Mouse (Mus musculus) frontal cortex, adult 2 months (tissue): ENCODE results near the gene Heatr3. TPM values are rescaled to one million over a fixed set of nuclear protein-coding genes. Genes with fewer than 3 reads are reported as not detected.
"Not testable (repeated sequence)": the region's sequence is repeated elsewhere in the genome, so short reads cannot be mapped to it uniquely, and the experiment has no call there.

Experiments
- DNase-seq, 2 experiments: peaks; one replicate each; pipeline ENCODE4 v3.0.0; 2022; ENCODE audit warnings: low spot score in 1 of 2; ENCODE audit errors: extremely low spot score in 1 of 2
- polyA plus RNA-seq: library from polyadenylated mRNA; depleted of rRNA; stranded (reverse); fragments of >200 nt; gene quantifications from 2 replicates; pipeline ENCODE4 v1.2.3, GENCODE M21; 2012; rRNA removed

The Heatr3 gene
- polyA plus RNA-seq, 1 experiment: 35.9 TPM

DNA sequence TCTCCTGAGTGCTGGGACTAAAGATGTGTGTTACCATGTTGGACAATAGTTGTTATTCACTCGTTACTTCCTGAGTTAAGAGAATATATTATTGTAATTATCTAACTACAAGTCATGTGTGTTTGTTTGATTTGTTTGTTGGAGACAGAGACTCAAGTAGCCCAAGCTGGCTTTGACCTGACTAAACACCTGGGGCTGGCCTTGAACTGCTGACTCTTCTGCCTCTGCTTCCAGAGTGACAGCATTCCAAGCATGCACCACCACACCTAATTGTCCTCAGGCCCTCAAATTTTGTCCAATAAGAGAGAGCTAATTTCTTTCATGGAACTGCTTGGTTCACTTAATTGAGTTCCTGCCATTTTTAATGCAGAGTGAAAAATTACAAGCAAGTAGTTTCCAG, 47.3 kb downstream of the Heatr3 start:
- DNase-seq: no peak

DNA sequence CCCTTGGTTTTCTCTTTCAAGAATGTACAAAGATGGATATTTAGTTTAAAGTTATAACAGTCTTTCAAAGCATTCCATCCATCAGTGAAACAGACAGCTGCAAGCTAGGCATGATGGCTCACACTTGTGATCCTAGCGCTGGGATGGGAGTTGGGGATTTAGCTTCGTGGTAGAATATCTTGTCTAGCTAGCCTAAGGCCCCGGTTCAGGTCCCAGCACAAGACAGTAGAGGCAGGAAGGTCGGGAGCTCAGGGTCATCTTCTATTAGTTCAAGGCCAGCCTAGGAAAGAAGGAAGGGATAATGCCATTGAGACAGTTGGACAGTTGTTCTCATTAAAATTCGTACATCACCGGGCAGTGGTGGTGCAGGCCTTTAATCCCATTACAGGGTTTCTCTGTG, 48.1 kb downstream of the Heatr3 start:
- no peak for DNase-seq

DNA sequence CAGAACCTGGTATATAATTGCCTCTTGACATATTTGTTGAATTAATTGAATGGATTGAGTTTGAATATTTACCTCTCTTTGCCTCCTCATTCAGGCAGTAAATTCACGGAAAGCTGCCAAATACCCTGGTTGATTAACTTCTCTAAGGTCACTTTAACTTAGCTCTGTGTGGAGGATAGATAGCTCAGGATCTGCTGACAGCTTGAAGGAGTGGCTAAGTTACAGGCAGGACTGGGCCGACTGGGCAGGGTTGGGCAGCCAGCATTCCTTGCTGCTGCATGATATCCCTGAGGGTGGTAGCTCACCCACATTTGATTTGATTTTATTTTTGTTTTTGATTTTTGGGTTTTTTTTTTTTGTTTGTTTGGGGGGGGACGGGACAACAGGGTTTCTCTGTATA, 59.7 kb downstream of the Heatr3 start:
- DNase-seq: no peak

DNA sequence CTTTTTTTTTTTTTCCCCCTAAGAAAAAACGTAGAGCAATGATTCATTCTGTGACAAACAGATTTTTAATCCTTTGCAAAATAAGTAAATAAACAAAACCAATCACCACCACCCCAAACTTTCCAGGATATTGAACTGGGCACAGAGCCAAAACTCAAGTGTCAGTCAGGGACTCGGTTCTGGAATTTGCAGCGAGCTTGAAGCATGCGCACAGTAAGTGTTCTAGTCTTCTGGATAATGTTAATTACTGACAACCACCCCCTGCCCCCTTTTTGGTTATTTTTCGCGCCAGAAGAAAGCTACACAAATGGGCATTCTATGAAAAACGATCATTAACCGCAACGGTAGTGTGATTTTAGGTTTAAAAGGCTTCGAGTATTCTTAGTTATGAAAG, 60.9 kb downstream of the Heatr3 start:
- peak in 1 of 2 experiments; percentile 44 for DNase-seq

DNA sequence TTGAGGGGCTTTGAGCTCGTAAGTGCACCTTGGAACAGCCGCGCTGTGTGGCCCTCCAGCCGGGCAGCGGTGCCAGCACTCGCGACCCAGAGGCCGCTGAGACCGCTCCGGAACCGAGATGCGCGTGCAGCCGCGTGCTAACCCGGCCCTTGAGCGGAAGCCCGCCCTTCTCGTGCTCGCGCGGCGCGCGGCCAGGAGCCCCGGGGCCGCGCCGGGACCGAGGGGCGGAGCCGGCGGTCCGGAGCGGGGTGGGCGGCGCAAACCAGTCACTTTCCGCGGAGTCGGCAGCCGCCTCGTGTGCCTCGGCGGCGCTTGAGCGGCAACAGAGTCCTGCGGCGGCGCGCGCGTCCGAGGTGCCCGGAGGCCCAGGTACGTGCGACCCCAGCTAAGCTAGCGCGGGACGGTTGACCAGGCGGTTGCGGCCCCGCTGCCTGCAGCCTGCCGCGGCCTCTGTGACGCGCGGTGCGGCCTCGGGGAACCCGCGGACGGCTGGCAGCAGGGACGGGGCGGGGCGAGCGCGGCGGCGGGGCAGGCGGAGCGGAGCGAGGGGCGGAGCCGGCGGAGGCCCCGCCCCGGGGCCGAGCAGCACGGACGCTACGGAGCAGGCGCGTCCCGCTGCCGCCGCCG, 61.4 kb downstream of the Heatr3 start, which contains the start of gene Tent4b:
Gene Tent4b (plus strand): TSS at position 269 of the 627 bp plus-strand sequence.
- peak; percentile 77 to 91 for DNase-seq

DNA sequence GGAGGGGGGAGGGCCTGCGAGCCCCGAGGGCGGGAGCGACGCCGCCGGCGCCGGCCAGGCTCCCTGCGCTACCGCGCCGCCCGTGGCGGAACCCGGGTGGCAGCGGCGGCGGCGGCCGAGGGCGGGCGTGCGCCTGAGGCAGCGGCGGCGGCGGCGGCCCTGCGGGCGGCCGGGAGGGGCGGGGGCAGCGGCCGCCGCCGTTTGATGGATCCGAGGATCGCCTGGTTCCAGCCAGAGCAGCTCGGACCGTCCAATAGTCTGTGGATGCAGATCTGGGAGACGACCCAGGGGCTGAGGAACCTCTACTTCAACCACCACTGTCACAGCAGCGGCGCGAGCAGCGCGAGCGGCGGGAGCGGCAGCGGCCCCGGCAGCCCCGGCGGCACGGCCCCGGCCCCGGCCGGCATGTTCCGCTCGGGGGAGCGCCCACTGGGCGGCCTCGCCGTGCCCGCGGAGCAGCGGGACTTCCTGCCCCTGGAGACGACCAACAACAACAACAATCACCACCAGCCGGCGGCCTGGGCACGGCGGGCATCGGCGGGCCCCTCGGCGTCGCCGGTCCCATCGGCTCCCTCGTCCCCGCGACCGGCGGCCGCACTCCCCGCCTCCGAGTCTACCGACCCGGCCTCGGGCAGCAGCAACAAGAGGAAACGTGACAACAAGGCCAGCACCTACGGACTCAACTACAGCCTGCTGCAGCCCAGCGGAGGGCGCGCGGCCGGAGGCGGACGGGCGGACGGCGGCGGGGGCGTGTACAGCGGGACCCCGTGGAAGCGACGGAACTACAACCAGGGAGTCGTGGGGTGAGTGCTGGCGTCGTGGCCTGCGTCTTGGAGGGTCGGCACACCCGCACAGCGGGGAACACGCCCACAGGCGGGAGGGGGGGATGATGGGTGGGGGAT, 62.3 kb downstream of the Heatr3 start:
- DNase-seq: peak in 1 of 2 experiments; percentile 17

DNA sequence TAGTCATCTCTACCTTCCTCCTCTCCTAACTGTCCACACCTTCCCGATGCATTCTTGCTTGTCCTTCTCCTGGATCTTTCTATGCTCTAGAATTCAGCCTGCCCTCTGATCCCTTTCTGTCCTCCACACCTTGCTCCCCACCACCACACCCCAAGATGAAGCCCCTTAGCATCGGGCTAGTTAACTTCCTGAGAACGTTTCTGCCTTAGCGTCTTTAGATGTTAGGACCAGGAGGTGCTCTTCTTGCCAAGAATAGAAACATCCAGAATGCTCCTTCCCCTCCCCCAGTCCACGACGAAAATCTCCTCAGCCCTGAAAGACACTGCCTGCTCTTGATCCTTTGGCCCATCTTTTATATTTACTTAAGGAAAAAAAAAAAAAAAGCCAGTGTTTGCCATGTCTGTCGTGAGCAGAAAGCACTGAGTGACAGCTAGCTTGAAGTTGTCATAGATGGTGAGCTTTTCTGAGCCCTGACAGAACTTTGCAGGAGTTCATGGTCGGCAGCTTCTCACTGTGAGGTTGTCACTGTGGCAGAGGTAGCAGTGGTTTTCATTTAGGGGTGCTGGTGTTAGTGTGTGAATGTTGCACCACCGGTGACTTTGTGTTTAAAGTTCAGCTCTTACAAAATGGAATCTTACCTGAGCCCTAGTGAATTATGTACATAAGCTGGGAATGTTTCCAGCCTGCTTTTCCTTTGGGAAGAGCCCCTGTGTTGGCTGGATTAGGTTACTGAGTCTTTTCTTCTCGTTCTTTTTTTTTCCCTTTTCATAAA, 63.3 kb downstream of the Heatr3 start:
- no peak for DNase-seq

DNA sequence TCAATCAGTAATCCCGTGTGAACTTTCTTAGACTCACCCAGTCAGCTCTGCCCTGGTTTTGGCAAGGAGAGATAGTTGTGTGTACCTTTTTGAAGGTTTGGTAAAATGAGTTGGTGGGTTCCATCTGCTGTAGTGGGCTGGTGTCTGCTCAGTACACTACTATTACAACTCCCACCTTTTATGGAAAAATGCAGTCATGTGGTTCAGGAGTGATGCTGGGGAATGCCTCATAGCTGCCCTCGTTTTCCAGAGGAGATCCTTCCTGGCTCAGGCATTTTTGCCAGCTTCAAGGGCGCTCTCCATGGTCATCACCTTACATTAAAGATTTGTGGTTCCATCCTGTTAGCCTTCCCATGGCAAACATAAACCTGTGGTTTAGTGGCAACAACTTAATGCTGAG, 64.0 kb downstream of the Heatr3 start:
- peak in 1 of 2 experiments; percentile 38 for DNase-seq

DNA sequence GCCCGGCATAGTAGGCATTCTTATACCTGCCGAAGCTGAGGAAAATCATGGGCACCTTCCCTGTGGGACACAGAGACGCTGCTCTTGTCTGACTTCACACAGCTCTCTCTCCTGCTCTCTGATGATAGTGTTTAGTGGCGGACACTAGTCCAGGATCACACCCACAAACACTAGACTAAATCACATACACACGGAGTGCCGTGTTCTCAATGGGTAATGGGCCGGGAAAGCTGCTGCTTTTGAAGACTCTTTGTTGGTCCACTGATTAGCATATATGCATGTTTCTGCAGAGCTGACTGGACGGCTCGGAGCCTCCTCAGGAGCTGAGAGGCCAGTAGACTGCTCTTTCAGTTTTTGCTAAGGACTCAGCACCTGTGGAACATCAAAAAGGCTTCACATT, 68.4 kb downstream of the Heatr3 start:
- no peak for DNase-seq

DNA sequence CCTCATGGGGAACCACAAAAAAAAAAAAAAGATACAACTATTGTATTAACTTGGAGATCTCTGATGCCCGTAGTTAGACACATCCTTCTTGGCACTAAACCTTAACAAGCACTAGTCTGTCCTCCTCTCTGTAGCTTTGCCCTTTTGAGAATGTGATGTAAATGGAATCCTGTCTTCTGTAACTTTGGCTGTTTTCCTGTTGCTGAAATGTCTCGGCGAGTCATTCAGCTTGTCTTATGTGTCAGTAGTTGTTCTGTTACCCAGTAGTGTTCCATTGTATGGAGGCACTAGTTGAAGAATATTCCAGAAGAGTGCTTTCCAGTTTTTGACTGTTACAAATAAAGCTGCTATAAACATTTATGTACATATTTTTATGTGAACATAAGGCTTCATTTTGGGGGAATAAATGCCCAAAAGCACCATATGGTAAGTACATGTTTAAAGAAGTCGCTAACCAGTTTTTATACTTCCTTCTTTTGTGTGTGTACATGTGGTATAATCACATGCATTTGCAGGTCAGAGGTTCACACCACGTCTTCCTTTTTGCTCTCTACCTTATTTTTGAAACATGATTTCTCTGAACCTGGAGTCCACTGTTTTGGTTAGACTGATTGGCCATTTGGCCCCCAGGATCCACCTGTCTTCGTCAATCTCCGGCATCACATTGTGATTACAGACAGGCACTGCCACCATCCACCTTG, 69.6 kb downstream of the Heatr3 start:
- DNase-seq: no peak

DNA sequence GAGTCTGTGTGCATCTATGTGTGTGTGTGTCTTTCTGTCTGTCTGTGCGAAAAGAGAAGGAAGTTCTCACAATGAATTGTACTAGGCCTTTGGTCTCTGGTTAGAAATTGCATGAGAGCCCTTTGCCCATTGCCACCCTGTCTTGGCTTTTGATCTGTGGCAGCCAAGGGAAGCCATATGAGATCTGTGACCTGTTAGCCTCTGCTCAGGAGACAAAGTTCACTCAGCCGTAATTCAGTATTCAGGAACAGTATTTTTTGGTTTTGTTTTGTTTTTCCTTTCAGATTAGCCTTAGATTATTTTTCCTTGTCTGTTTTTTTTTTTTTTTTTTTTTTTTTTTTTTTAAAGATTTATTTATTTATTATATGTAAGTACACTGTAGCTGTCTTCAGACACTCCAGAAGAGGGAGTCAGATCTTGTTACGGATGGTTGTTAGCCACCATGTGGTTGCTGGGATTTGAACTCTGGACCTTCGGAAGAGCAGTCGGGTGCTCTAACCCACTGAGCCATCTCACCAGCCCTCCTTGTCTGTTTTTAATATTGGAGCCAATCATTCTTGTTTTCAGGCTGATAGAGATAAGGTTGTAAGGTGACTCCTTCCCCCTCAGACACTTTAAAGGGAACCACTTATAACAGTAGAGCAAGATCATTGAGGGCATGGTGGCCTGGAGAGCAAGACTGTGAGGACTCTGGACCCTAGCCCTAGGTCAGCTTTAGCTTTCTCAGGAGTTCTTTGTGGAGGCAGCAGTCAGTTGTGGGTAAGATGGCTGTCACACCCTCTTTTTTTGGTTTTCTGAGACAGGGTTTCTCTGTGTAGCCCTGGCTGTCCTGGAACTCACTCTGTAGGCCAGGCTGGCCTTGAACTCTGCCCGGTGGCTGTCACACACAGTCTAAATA, 72.5 kb downstream of the Heatr3 start:
- not testable (repeated sequence) for DNase-seq

DNA sequence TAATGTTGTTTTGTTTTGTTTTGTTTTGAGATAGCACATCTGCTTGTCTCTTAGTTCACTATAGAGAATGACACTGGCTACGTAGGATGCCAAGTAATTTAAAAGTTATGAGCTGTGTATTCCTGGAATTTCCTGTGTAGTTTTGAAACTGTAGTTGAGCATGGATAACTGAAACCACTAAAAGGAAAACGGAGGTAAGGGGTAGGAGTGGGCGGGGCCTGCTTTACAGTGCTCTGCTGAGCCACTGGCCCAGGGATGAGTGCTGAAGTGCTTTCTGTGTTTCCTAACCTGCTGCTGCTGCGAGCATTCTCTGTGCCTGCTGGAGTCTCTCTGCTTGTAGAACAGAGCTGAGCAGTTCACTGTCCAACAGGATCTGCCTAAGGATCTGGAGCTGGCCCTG, 83.7 kb downstream of the Heatr3 start:
- DNase-seq: no peak

Other genes starting within 250 kb of the Heatr3 start
- gene Zfp423, start 178.3 kb upstream of the Heatr3 start, polyA plus RNA-seq: 21.3 and 31.1 TPM in 2 replicates
- gene Cnep1r1, start 19.1 kb upstream of the Heatr3 start, polyA plus RNA-seq: 41.2 and 42.9 TPM in 2 replicates
- 30.9 and 31.2 TPM in 2 replicates for gene Tent4b, start 61.4 kb downstream of the Heatr3 start, polyA plus RNA-seq
- 2.5 and 3.4 TPM in 2 replicates for gene Adcy7, start 134.5 kb downstream of the Heatr3 start, polyA plus RNA-seq
- 54.5 and 66.0 TPM in 2 replicates for gene Brd7, start 224.3 kb downstream of the Heatr3 start, polyA plus RNA-seq